Mouse (Mus musculus): Measurements from ENCODE around the gene Chmp5. TPM values are rescaled to one million over a fixed set of nuclear protein-coding genes. Genes with fewer than 3 reads are reported as not detected.

The Chmp5 gene
- 154 and 155 TPM in 2 replicates for polyA plus RNA-seq (2016; fragmentation: Nextera tagmentation; extraction: Ambion mirVana)

GRCm38 (mm10) chr4:40948160-40948708, at the start of gene Chmp5, which contains the start of gene Bag1:
Gene Chmp5 (plus strand): TSS chr4:40948407.
Gene Bag1 (minus strand): TSS chr4:40948294.
- under 1% methylated on average over 50 of the region's 50 CpGs for WGBS
- Histone ChIP-seq H3K36me3 (peaks cover 54% of the 10 kb centered on the region), H3K27ac (peak within 1 kb of the TSS; percentile 66; the same call in 1 of the 2 replicates)

DNA sequence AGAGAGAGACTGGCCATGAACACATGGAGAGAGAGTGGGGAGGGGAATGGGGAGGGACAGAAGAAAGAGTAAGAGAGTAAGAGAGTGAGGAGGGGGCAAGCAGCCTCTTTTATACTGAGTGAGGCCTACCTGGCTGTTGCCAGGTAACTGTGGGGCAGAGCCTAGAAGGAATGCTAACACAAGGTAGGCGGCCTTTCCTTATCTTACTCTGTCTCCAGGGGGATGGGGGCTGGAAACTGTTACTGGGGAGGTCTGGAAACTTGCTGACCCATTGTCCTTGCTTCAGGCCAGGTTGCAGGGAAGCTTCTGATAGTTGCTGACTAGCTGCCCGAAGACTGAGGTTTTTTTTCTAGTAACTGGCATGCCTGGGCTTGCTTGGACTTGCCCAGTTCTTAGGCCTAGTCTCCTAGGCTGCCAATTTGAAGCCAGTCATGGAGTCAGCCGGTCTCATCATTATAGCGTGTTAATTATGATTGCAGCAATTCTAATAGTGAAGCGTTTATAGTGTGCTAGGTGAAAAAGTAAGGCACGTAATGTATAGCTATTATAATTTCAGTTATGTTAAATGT, 49.6 kb upstream of the Chmp5 start:
- no peaks in the 10 kb centered on the region for H3K4me1 ChIP-seq
- H3K4me2 ChIP-seq (replicated peaks): no peak overlapping the region
- H3K4me3 ChIP-seq: no peak overlapping the region
- H3K27ac ChIP-seq: no peak overlapping the region
- WGBS: 82% methylated on average over 6 of the region's 6 CpGs
- no peaks in the 10 kb centered on the region for H3K36me3 ChIP-seq
- no peaks in the 10 kb centered on the region for H3K27me3 ChIP-seq (replicated peaks)
- no peaks in the 10 kb centered on the region for H3K9me3 ChIP-seq
- no peak for ATAC-seq (ENCODE audit: low FRiP score, low read depth)
- H3K9ac ChIP-seq: no peak overlapping the region

More at GRCm38 (mm10) chr4:40948160-40948708, at the start of gene Chmp5, which contains the start of gene Bag1:
- peak within 1 kb of the TSS; percentile 87 for H3K4me3 ChIP-seq
- H3K4me2 ChIP-seq (replicated peaks): peak within 1 kb of the TSS; percentile 87
- H3K9ac ChIP-seq: peak within 1 kb of the TSS; percentile 92
- peak; percentile 97 for ATAC-seq (ENCODE audit: low FRiP score, low read depth)
- H3K27me3 ChIP-seq (replicated peaks): no peaks in the 10 kb centered on the region
- H3K9me3 ChIP-seq: no peaks in the 10 kb centered on the region
- peaks cover 24% of the 10 kb centered on the region for H3K4me1 ChIP-seq

GRCm38 (mm10) chr4:40899264-40899663, 48.9 kb upstream of the Chmp5 start:
- no peaks in the 10 kb centered on the region for H3K4me1 ChIP-seq
- H3K27me3 ChIP-seq (replicated peaks): no peaks in the 10 kb centered on the region
- H3K4me3 ChIP-seq: no peak overlapping the region
- no peaks in the 10 kb centered on the region for H3K9me3 ChIP-seq
- no peak overlapping the region for H3K27ac ChIP-seq
- H3K4me2 ChIP-seq (replicated peaks): no peak overlapping the region
- H3K36me3 ChIP-seq: no peaks in the 10 kb centered on the region
- ATAC-seq (ENCODE audit: low FRiP score, low read depth): no peak
- no peak overlapping the region for H3K9ac ChIP-seq
- 80% methylated on average over 2 of the region's 2 CpGs for WGBS

DNA sequence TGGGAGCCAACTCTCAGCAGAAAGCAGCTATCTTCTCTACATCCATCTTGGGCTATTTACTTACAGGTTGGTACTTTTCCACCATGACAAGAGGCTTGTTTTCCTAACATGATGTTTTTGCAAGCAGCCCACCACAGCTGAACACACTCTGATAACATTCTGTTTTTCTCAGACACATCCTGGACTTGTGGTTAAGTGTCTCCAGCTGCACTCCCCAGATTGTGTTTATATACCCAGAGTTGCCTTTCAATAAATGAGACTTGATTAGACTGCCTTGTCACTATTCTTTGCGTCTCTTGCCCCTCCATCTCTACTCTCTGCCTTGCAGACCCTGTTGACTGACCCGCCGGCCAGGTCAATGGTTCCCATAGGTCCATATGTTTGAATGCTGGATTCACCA, 48.1 kb upstream of the Chmp5 start:
- Histone ChIP-seq H3K4me3 (no peak overlapping the region), H3K4me2 (replicated peaks) (no peak overlapping the region), H3K9ac (no peak overlapping the region), H3K27ac (no peak overlapping the region), H3K4me1 (no peaks in the 10 kb centered on the region), H3K9me3 (no peaks in the 10 kb centered on the region), H3K36me3 (no peaks in the 10 kb centered on the region), H3K27me3 (replicated peaks) (no peaks in the 10 kb centered on the region)
- ATAC-seq (ENCODE audit: low FRiP score, low read depth): no peak
- WGBS: 95% methylated on average over 3 of the region's 3 CpGs

DNA sequence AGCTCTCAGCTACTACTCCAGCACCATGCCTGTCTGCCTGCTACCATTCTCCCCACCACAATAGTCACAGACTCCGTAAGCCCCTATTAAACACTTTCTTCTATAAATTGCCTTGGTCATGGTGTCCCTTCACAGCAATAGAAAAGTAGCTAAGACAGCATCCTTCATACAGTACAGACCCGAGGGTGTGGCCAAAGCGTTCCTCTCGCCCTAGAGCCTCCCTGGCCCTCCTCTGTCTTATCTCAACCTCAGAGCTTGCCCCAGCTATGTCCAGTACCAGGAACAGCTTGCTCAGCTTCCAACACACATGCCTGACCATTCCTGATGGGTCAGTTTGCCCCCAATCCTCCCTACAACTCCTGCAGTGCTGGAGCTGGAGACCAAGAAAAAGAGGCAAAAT, 47.6 kb upstream of the Chmp5 start:
- Histone ChIP-seq H3K36me3 (no peaks in the 10 kb centered on the region), H3K9me3 (no peaks in the 10 kb centered on the region), H3K4me1 (no peaks in the 10 kb centered on the region), H3K9ac (no peak overlapping the region), H3K27ac (no peak overlapping the region), H3K4me3 (no peak overlapping the region), H3K4me2 (replicated peaks) (no peak overlapping the region), H3K27me3 (replicated peaks) (no peaks in the 10 kb centered on the region)
- ATAC-seq (ENCODE audit: low FRiP score, low read depth): no peak
- 83% methylated on average over 4 of the region's 4 CpGs for WGBS

GRCm38 (mm10) chr4:40906298-40906697, 41.9 kb upstream of the Chmp5 start:
- Histone ChIP-seq H3K4me3 (no peak overlapping the region), H3K4me2 (replicated peaks) (no peak overlapping the region), H3K9ac (no peak overlapping the region), H3K9me3 (no peaks in the 10 kb centered on the region), H3K36me3 (no peaks in the 10 kb centered on the region), H3K27me3 (replicated peaks) (no peaks in the 10 kb centered on the region), H3K27ac (no peak overlapping the region), H3K4me1 (no peaks in the 10 kb centered on the region)
- WGBS: 63% methylated on average over 1 of the region's 1 CpGs
- no peak for ATAC-seq (ENCODE audit: low FRiP score, low read depth)

DNA sequence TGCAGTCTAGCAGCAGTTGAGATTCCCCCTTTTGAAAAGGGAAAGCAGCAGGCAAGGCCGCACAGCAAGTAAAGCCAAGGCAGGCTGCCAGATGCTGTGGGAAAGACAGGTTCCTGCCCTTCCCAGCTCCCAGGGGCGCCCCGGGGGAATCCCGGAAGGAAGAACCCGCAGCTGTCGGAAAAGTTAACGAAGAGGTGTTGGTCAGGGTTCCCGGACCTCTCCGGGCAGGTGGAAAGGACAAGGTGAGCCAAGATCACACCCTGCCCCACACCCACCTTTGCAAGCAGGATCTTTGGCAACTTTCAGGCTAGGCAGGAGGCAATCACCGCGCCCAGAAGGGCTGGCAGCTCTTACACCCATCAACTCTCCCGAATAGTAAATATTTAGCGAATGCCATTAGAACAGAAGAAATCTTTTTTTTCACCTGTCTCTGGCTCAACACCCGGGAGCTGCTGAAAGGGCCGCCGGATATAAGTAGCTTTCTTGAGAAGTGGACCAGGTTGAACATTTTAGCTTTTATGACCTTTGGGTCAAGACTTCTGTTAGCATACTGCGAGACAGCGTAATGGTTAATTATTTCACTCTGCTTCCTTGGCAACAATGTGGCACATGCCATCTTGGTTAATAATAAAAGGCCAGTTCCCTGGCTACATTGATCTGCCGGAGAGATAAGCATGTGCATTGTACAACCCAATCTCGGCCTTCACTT, 39.8 kb upstream of the Chmp5 start:
- 53% methylated on average over 20 of the region's 20 CpGs for WGBS
- Histone ChIP-seq H3K27ac (no peak overlapping the region), H3K9ac (no peak overlapping the region), H3K4me1 (no peaks in the 10 kb centered on the region), H3K36me3 (no peaks in the 10 kb centered on the region), H3K4me2 (replicated peaks) (no peak overlapping the region), H3K4me3 (no peak overlapping the region), H3K9me3 (no peaks in the 10 kb centered on the region), H3K27me3 (replicated peaks) (no peaks in the 10 kb centered on the region)
- ATAC-seq (ENCODE audit: low FRiP score, low read depth): no peak

- no peak overlapping the region for H3K4me2 ChIP-seq (replicated peaks)
- H3K4me1 ChIP-seq: no peaks in the 10 kb centered on the region
- H3K36me3 ChIP-seq: no peaks in the 10 kb centered on the region
- H3K27ac ChIP-seq: no peak overlapping the region
- no peaks in the 10 kb centered on the region for H3K27me3 ChIP-seq (replicated peaks)
- no peak overlapping the region for H3K4me3 ChIP-seq
- H3K9me3 ChIP-seq: no peaks in the 10 kb centered on the region
- H3K9ac ChIP-seq: no peak overlapping the region
- no peak for ATAC-seq (ENCODE audit: low FRiP score, low read depth)
Measured at GRCm38 (mm10) chr4:40914287-40914867, 33.8 kb upstream of the Chmp5 start.

DNA sequence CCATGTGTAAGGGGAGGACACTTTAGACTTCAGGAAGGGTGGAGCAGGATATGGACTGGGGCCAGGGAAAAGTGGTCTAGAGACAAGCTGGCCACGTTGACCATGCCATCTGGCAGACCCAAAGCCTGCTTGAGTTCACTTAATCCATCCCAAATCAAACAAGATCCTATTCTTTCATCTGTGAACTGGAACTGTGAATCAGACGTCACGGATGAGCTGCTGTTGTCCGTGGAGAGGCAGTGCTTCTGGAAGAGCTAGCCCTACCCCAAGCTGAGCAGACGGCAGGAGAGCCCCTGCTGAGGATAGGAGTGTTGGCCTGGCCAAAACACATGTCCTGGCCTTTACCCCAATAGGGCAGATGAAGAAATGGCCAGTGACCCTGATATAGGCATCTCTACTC, 32.3 kb upstream of the Chmp5 start:
- Histone ChIP-seq H3K9me3 (no peaks in the 10 kb centered on the region), H3K36me3 (no peaks in the 10 kb centered on the region), H3K27ac (no peak overlapping the region), H3K4me2 (replicated peaks) (no peak overlapping the region), H3K27me3 (replicated peaks) (no peaks in the 10 kb centered on the region), H3K4me1 (no peaks in the 10 kb centered on the region), H3K9ac (no peak overlapping the region), H3K4me3 (no peak overlapping the region)
- 75% methylated on average over 5 of the region's 5 CpGs for WGBS
- ATAC-seq (ENCODE audit: low FRiP score, low read depth): no peak

GRCm38 (mm10) chr4:40916592-40917155, 31.5 kb upstream of the Chmp5 start:
- no peaks in the 10 kb centered on the region for H3K4me1 ChIP-seq
- WGBS: 89% methylated on average over 7 of the region's 7 CpGs
- no peaks in the 10 kb centered on the region for H3K36me3 ChIP-seq
- H3K4me2 ChIP-seq (replicated peaks): no peak overlapping the region
- H3K9ac ChIP-seq: no peak overlapping the region
- H3K27ac ChIP-seq: no peak overlapping the region
- H3K4me3 ChIP-seq: no peak overlapping the region
- H3K27me3 ChIP-seq (replicated peaks): no peaks in the 10 kb centered on the region
- ATAC-seq (ENCODE audit: low FRiP score, low read depth): no peak
- H3K9me3 ChIP-seq: no peaks in the 10 kb centered on the region

GRCm38 (mm10) chr4:40919785-40920184, 28.4 kb upstream of the Chmp5 start, which contains the start of gene Spink4:
Gene Spink4 (plus strand): TSS chr4:40920052.
- H3K27ac ChIP-seq: no peak within 1 kb of the TSS
- no peak within 1 kb of the TSS for H3K4me2 ChIP-seq (replicated peaks)
- H3K4me3 ChIP-seq: no peak within 1 kb of the TSS
- H3K27me3 ChIP-seq (replicated peaks): no peaks in the 10 kb centered on the region
- H3K36me3 ChIP-seq: no peaks in the 10 kb centered on the region
- no peaks in the 10 kb centered on the region for H3K9me3 ChIP-seq
- H3K9ac ChIP-seq: no peak within 1 kb of the TSS
- 76% methylated on average over 3 of the region's 3 CpGs for WGBS
- H3K4me1 ChIP-seq: no peaks in the 10 kb centered on the region
- no peak for ATAC-seq (ENCODE audit: low FRiP score, low read depth)

GRCm38 (mm10) chr4:40920576-40920975, 27.6 kb upstream of the Chmp5 start:
- Histone ChIP-seq H3K4me2 (replicated peaks) (no peak overlapping the region), H3K36me3 (no peaks in the 10 kb centered on the region), H3K4me1 (no peaks in the 10 kb centered on the region), H3K4me3 (no peak overlapping the region), H3K9ac (no peak overlapping the region), H3K9me3 (no peaks in the 10 kb centered on the region), H3K27ac (no peak overlapping the region), H3K27me3 (replicated peaks) (no peaks in the 10 kb centered on the region)
- WGBS: 79% methylated on average over 2 of the region's 2 CpGs
- ATAC-seq (ENCODE audit: low FRiP score, low read depth): no peak
